Mouse (Mus musculus): Measurements from ENCODE around the gene Kank4.
"Not testable (repeated sequence)": the region's sequence is repeated elsewhere in the genome, so short reads cannot be mapped to it uniquely, and the experiment has no call there.

Kank4 gene

DNA sequence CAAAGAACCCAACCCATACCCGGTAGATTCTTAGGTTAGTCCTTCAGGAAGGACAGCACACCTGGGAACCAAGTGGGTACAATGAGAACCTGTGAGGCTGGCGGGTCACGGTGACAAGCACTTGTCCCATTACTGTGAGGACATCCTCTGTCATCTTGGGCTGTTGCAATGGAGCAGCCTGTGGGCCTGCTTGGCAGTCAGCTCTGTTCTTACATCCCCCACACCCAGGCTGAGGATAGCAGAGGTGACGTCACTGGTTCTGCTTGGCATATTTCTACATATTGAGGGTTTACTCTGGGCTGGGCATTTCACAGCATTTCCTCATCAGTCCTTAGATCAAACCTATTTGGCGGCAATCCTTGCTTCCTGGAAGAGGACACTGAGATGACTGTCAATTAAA is 43.6 kb downstream of the Kank4 start:
- DNase-seq = no peak

DNA sequence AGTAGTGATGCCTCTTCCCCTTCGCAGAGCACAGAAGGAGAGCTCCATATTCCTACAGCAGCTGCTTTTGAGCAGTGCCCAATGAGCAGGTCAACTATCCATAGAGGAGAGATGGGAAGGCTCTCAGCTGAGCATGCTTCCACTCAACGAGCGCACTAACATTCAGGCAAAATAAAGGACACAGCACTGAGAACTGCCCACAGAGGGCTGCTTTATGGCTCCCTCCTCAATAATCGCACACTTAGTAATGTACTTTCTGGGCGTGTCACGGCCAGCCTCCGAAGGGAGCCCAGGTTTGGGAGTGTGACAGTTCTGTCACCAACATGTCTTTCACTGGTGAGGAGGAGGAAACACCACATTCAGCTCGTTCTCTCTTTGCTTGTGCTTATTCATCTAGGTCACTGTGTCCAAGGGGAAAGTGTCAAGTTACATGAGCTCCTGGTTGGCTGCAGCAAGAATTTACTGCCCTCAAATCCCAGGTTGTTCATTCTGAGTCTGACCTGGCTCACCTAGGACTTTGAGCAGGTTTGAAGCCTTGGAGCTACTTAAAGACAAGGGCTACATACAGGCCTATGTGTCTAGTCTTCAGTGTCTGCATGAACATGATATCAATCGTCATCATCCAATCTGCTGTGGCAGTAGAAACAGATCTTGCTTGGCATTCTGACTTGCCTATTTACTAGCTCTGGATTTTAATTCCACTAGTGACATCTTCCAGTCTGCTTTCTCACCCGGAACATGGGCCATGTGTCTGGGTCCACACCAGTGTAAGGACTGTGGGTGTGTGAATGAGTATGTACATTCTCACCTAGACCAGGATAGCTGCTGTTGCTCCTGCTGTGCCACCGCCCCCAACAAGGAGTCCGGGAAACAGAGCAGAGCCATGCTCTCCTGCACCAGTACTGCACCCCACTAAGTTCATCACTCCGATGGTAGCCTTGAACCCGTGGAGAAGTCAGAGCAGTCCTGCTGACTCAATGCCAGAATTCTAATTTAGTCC is 49.9 kb downstream of the Kank4 start:
- DNase-seq = no peak

GRCm38 (mm10) chr4:98758872-98759518 is 58.3 kb downstream of the Kank4 start:
- no peak for DNase-seq

DNA sequence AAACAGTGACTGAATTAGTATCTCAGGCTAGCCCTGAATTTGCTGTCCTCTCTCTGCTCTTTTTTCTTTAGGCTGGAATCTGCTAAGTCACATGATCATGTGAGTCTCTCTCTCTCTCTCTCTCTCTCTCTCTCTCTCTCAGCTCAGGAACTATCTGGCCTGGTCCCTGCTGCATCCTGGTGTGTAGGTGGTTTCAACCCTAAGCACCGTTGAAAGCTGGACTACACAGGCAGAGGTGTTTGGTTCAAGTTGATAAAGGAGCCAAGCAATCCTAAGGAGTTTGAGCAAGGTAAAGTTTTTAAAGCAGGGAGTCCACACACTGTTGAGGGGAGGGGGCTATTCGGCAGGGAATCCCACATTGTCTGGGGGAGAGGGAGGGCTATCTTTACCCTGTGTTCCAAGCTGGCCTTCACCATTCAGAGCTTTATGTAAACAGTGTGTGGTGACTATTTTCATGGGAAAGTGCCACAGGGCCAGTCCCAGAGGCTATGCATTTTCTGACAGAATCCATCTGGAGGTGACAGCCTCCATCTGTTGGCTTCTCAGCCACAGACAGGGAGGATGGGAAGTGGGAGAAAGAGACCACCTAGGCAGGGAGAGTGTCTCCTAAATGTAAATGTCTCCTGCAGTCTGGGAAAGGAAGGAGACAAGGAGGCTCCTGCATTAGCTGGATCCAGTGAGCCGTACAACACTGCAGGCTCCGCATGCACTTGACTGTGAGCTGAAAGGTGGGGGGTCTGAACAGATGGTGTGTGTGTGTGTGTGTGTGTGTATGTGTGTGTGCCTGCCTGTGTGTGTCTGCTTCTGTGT is 59.1 kb downstream of the Kank4 start:
- peak; percentile 23 for DNase-seq

- DNase-seq = no peak
Observed at GRCm38 (mm10) chr4:98756141-98756540, 61.2 kb downstream of the Kank4 start.

GRCm38 (mm10) chr4:98754456-98754855 is 62.9 kb downstream of the Kank4 start:
- DNase-seq = no peak

DNA sequence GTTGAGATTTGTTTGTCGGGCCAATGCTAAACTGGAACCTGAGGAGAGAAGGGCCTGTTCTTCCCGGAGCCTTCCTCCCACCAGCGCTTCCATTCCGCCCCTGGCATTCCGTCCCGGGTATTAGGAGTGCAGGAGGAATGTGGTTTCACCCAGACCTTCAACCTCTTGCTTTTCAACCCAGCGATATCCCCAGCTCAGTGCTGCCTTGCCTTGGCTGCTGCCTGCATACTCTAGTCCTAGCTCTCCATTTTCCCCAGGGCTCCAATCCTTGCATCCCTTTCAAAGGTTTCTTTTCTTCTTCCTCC is 73.5 kb downstream of the Kank4 start:
- no peak for DNase-seq

DNA sequence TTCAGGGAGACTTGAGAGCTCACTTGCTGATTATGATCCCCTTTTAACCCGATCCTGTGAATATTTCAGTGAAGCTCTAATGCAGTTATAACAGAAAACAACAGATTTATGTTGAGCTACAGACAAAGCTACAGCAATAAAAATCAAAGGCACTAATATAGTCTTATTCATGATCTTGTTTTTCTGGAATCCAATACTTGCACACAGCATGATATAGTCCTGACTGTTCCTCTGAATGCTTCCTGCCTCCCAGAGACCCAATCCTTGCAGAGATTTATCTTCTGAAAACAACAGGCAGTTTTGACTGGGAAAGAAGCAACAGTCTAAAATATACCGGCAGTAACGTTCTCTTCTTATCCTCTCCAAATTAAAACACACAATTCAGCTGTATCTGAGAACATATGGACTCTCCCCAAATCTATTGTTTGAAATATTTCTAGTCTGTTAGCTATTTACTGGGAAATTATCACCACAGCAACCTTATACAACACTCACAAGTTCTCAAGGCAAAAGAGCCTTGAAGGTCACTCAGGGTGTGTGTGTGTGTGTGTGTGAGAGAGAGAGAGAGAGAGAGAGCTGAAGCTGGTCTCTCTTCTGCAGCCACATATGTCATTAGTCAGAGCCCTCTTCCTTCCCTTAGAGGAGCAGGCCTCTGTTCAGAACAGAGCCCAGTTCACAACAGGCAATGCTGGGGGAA is 74.0 kb downstream of the Kank4 start:
- DNase-seq = no peak

DNA sequence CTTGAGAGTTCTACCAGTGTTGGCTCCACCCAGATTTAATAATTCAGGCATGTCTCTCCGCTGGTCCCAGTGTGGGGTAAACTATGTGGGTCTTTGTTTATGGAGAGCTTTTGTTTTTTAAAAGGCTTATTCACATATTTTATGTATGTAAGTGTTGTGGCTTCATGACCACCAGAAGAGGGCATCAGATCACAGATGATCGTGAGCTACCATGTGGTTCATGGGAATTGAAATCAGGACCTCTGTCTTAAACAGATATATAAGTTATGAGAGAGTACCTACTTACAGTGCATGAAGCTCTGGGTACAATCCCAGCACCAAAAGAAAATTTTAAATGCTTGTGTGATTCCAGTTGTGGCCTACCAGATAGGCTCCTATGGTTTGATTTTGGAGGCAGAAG is 77.6 kb downstream of the Kank4 start:
- peak; percentile 22 for DNase-seq

DNA sequence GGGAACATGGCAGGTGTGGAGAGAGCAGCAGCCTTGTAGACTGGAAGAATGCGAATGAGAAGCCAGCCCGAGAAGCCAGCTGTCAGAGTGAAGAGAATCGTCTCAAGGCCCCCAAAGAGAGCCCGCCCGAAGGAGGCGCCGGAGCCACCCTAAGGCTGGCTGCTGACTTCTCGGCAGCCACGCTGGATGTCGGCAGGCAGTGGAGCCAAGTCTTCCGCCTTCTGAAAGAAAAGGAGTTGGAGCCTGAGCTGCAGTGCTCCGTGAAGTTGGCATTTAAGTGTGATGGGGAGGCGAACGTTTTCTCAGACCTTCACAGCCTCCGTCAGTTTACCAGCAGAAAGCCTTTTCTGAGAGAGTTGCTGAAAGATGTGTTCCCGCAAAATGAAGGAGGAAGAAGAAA is 83.7 kb downstream of the Kank4 start:
- no peak for DNase-seq

DNA sequence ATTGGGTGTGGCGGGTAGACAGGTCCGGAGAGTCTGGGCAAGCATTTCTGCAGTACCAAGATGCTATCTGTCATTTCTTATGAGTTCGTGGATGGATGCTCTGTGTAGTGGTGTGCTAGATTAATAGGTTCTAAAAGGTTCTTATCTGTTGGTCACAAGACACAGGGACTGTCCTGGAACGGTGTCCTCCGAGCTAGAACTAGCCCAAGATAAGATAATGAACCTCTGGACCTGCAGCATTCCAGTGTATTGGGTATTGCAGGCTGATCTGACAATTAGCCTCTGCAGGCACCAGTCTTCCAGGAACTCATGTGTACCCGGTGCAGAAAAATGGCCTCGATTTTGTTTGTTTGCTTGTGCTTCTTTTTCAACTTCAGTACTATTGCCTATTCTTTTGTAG is 88.6 kb downstream of the Kank4 start:
- no peak for DNase-seq

DNA sequence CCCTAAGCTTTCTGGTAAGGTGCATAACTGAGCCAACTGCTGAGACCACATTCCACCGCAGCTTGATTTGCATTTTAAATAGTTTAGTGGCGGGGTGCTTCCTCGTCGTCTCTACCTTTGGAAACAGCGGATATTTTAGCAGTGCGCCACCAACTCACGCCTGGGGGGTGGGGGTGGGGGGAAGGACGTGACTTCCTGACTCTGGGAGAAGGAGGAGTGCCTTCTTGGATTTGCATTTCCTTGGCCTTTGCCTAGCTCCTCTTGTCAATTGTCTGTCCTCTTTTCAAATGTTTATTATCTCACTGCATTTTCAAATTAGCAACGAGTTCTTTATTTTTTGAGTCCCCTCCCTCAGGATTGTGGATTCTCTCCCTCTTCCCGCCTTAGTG is 89.4 kb downstream of the Kank4 start:
- DNase-seq = no peak

DNA sequence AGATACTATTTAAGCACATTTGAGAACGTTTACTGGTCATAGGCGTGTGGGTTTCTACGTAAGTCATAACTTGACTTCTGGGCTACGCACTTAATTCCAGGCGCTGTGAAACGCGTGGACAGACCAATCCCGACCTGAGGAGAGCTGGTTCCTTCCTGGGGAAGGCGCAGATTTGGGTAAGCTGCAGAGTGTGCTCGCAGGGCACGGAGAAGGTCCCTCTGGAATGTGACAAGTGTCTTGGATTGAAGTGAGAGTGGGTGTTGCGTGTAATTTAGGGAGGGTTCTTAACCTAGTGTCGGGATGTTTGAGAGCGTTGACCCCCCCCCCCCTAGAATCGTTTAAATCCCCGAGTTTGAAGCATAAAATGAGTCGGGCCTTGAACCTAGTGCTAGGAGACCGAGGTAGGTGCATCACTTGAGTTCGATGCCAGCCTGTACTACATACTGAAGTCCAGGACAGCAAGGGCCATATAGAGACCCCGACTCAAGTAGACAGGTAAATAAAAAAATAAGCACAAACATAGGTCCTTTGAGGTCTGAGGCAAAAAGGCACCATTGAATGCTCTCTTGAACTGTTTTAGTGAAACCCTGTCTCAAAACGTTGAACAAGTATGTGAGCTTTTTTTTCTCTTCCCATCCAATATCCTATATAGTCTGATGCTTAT is 89.9 kb downstream of the Kank4 start:
- DNase-seq = no peak

GRCm38 (mm10) chr4:98726590-98727237 is 90.6 kb downstream of the Kank4 start, which contains the start of gene L1td1:
TSS of gene L1td1 (plus strand) at chr4:98726734.
- no peak for DNase-seq

DNA sequence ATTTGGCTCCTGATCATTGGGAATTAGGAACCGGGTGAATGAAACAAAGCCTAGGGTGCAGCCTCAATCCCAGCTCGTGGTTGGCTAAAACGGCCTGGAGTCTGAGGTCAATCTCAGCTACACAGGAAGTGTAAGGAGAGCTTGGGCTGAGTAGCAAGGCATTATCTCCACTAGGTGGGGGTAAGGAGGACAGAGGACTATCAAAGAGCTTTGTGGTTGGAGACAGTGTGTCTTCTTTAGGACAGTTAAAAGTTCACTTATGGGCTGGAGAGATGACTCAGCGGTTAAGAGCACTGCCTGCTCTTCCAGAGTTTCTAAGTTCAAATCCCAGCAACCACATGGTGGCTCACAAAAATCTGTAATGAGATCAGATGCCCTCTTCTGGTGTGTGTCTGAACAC is 91.9 kb downstream of the Kank4 start:
- DNase-seq = no peak

GRCm38 (mm10) chr4:98724682-98725081 is 92.7 kb downstream of the Kank4 start:
- not testable (repeated sequence) for DNase-seq

GRCm38 (mm10) chr4:98722454-98722853 is 94.9 kb downstream of the Kank4 start:
- DNase-seq = peak; percentile 68

GRCm38 (mm10) chr4:98718547-98718917 is 98.8 kb downstream of the Kank4 start:
- no peak for DNase-seq

GRCm38 (mm10) chr4:98717735-98718546 is 99.4 kb downstream of the Kank4 start:
- no peak for DNase-seq

GRCm38 (mm10) chr4:98710891-98711290 is 106.4 kb downstream of the Kank4 start:
- no peak for DNase-seq
